Mouse (Mus musculus) erythroblast, embryonic 14.5 days (primary cell): Measurements from ENCODE around the gene Wwox. TPM values are rescaled to one million over a fixed set of nuclear protein-coding genes. Genes with fewer than 3 reads are reported as not detected.

Experiments used
- H3K27me3 ChIP-seq: 2 replicates; pipeline ENCODE4 v1.6.1; 2012; ENCODE audit warnings: inconsistent platforms; ENCODE audit not compliant: control insufficient read depth
- H3K36me3 ChIP-seq: 2 replicates; pipeline ENCODE4 v1.6.1; 2012; ENCODE audit warnings: mild to moderate bottlenecking, inconsistent platforms; ENCODE audit not compliant: control insufficient read depth
- H3K4me1 ChIP-seq: 2 replicates; pipeline ENCODE4 v1.6.1; 2012; ENCODE audit warnings: inconsistent platforms; ENCODE audit not compliant: control insufficient read depth
- H3K4me3 ChIP-seq: replicated peaks from 2 replicates; pipeline ENCODE3; 2012; ENCODE audit warnings: moderate library complexity, mild to moderate bottlenecking, inconsistent platforms
- H3K9me3 ChIP-seq: 2 replicates; pipeline ENCODE4 v1.6.1; 2012; ENCODE audit warnings: low read length, inconsistent platforms, mixed read lengths; ENCODE audit not compliant: control insufficient read depth
- GATA1 ChIP-seq: IDR thresholded peaks from 2 replicates; pipeline ENCODE4 v1.6.1; 2012; ENCODE audit warnings: low read length, inconsistent platforms, mixed read lengths
- TAL1 ChIP-seq: IDR thresholded peaks from 3 replicates; pipeline ENCODE4 v1.6.1; 2012; ENCODE audit warnings: low read length, inconsistent platforms, mixed read lengths
- polyA plus RNA-seq: library from polyadenylated mRNA; stranded (reverse); fragments of >175 nt; gene quantifications from 2 replicates; pipeline ENCODE4 v1.2.3, GENCODE M21; 2012

Gene Wwox
- polyA plus RNA-seq, 1 experiment: 0.18 TPM

- H3K4me1 ChIP-seq: no peaks in the 10 kb centered on the region
- no peak for TF ChIP-seq TAL1
- H3K9me3 ChIP-seq: no peaks in the 10 kb centered on the region
- H3K4me3 ChIP-seq: no peak overlapping the region
- H3K27me3 ChIP-seq: no peaks in the 10 kb centered on the region
- H3K36me3 ChIP-seq: no peaks in the 10 kb centered on the region
Observed at GRCm38 (mm10) chr8:114831595-114831994, 392.1 kb downstream of the Wwox start.

GRCm38 (mm10) chr8:114832251-114832774, 392.9 kb downstream of the Wwox start:
- H3K4me1 ChIP-seq: no peaks in the 10 kb centered on the region
- no peak for TF ChIP-seq TAL1
- TF ChIP-seq GATA1: no peak
- H3K27me3 ChIP-seq: no peaks in the 10 kb centered on the region

GRCm38 (mm10) chr8:114834730-114835129, 395.3 kb downstream of the Wwox start:
- no peak for TF ChIP-seq GATA1
- no peak for TF ChIP-seq TAL1
- no peaks in the 10 kb centered on the region for H3K36me3 ChIP-seq
- no peak overlapping the region for H3K4me3 ChIP-seq
- H3K4me1 ChIP-seq: no peaks in the 10 kb centered on the region
- H3K27me3 ChIP-seq: no peaks in the 10 kb centered on the region
- H3K9me3 ChIP-seq: no peaks in the 10 kb centered on the region

More at GRCm38 (mm10) chr8:114832251-114832774, 392.9 kb downstream of the Wwox start:
- Histone ChIP-seq H3K36me3 (no peaks in the 10 kb centered on the region), H3K4me3 (no peak overlapping the region), H3K9me3 (no peaks in the 10 kb centered on the region)

- no peaks in the 10 kb centered on the region for H3K9me3 ChIP-seq
- TF ChIP-seq TAL1: no peak
- TF ChIP-seq GATA1: no peak
Observed at GRCm38 (mm10) chr8:114839998-114840397, 400.5 kb downstream of the Wwox start.

GRCm38 (mm10) chr8:114847666-114848065, 408.2 kb downstream of the Wwox start:
- no peak overlapping the region for H3K4me3 ChIP-seq
- no peaks in the 10 kb centered on the region for H3K36me3 ChIP-seq
- H3K4me1 ChIP-seq: no peaks in the 10 kb centered on the region
- TF ChIP-seq GATA1: no peak
- no peak for TF ChIP-seq TAL1
- no peaks in the 10 kb centered on the region for H3K9me3 ChIP-seq
- H3K27me3 ChIP-seq: no peaks in the 10 kb centered on the region

More at GRCm38 (mm10) chr8:114839998-114840397, 400.5 kb downstream of the Wwox start:
- no peaks in the 10 kb centered on the region for H3K36me3 ChIP-seq
- H3K27me3 ChIP-seq: no peaks in the 10 kb centered on the region
- H3K4me1 ChIP-seq: no peaks in the 10 kb centered on the region
- no peak overlapping the region for H3K4me3 ChIP-seq

GRCm38 (mm10) chr8:114849461-114849860, 410.0 kb downstream of the Wwox start:
- Histone ChIP-seq H3K4me1 (no peaks in the 10 kb centered on the region), H3K4me3 (no peak overlapping the region), H3K27me3 (no peaks in the 10 kb centered on the region), H3K36me3 (no peaks in the 10 kb centered on the region), H3K9me3 (no peaks in the 10 kb centered on the region)
- TF ChIP-seq TAL1 (no peak), GATA1 (no peak)

GRCm38 (mm10) chr8:114850014-114850870, 410.8 kb downstream of the Wwox start:
- Histone ChIP-seq H3K4me1 (no peaks in the 10 kb centered on the region), H3K36me3 (no peaks in the 10 kb centered on the region), H3K27me3 (no peaks in the 10 kb centered on the region), H3K9me3 (no peaks in the 10 kb centered on the region), H3K4me3 (no peak overlapping the region)
- TF ChIP-seq GATA1 (no peak), TAL1 (no peak)

- TF ChIP-seq TAL1: no peak
- no peak for TF ChIP-seq GATA1
- Histone ChIP-seq H3K4me3 (no peak overlapping the region), H3K36me3 (no peaks in the 10 kb centered on the region), H3K4me1 (no peaks in the 10 kb centered on the region), H3K27me3 (no peaks in the 10 kb centered on the region), H3K9me3 (no peaks in the 10 kb centered on the region)
Observed at GRCm38 (mm10) chr8:114853765-114854164, 414.3 kb downstream of the Wwox start.

- Histone ChIP-seq H3K36me3 (no peaks in the 10 kb centered on the region), H3K27me3 (no peaks in the 10 kb centered on the region), H3K9me3 (no peaks in the 10 kb centered on the region), H3K4me3 (no peak overlapping the region), H3K4me1 (no peaks in the 10 kb centered on the region)
- TF ChIP-seq TAL1 (no peak), GATA1 (no peak)
Observed at GRCm38 (mm10) chr8:114855833-114856232, 416.4 kb downstream of the Wwox start.
